ENCODE assay signal across 9 mouse cellular contexts in the genomic region with DNA sequence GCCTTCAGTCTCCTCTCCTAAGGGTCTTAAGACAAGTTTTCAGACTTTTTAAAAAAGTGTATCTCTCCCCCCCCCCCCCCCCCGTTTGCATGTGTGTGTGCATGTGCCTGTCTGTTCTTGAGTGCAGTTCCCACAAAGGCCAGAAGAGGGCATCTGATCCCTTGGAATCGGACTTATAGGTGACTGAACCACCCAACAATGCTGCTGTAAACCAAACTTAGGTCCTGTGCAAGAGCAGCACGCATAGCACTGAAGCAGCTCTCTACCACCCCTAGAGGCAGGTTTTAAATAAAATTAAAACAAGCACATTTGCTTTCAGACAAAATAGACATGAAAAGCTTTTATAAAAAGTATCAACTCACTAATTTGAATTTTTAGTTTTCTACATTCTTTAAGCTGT. TPM values are rescaled to one million over a fixed set of nuclear protein-coding genes. Genes with fewer than 3 reads are reported as not detected.
DNase-seq lines count a peak whose midpoint lies in the region; ATAC-seq and TF ChIP-seq lines count a peak whose summit lies in the region.
"Had no signal": no experiment of that assay in that cellular context is flagged by ENCODE, and none has a peak within 500 bp of the region (broad histone marks: within the 10 kb centered on the region; RNA-seq: fewer than 3 reads in every experiment).

No protein-coding gene starts in this region.

- H3K27ac ChIP-seq in kidney, embryonic 16.5 days (ENCODE audit: low read length): no peak overlapping the region
- H3K27ac ChIP-seq in CH12.LX (ENCODE audit: insufficient read depth, low read depth): no peak overlapping the region
- no peak overlapping the region for H3K27ac ChIP-seq in limb, embryonic 10.5 days
- H3K27ac ChIP-seq in testis, adult 2 months (ENCODE audit: control insufficient read depth, insufficient read depth, low read depth, low read length): no peak overlapping the region
- H3K27ac ChIP-seq in hindbrain, embryonic 14.5 days: no peak overlapping the region
- H3K27ac ChIP-seq: limb, embryonic 13.5 days had no signal

- in situ Hi-C loops in CH12.LX (cut with MboI; ENCODE audit: low pct_ligation_motif_present, low pct_unique_long_range_greater_than_20kb, low sequenced_read_pairs): loop anchor here (25.0 kb wide), 1 partner anchor 357 kb away; no protein-coding TSS in a partner anchor

- TF ChIP-seq EP300 in CH12.LX (IDR thresholded peaks at IDR 0.05; ENCODE audit: low read length): no peak

- no peaks in the 10 kb centered on the region for H3K79me2 ChIP-seq in CH12.LX (replicated peaks; ENCODE audit: control insufficient read depth, extremely low read depth, insufficient read depth, poor library complexity, severe bottlenecking)

- no peaks in the 10 kb centered on the region for H3K27me3 ChIP-seq in kidney, embryonic 16.5 days (ENCODE audit: insufficient read depth, low read length)
- H3K27me3 ChIP-seq in CH12.LX (replicated peaks): peaks cover 55% of the 10 kb centered on the region
- H3K27me3 ChIP-seq in limb, embryonic 10.5 days (ENCODE audit: low read depth, poor library complexity, severe bottlenecking): no peaks in the 10 kb centered on the region
- no peaks in the 10 kb centered on the region for H3K27me3 ChIP-seq in testis, adult 2 months (ENCODE audit: control insufficient read depth, insufficient read depth, low read length)
- H3K27me3 ChIP-seq in hindbrain, embryonic 14.5 days (ENCODE audit: control insufficient read depth, insufficient read depth, low read length): no peaks in the 10 kb centered on the region
- H3K27me3 ChIP-seq: limb, embryonic 13.5 days had no signal

- no peak overlapping the region for H3K4me2 ChIP-seq in kidney, embryonic 16.5 days (replicated peaks; ENCODE audit: low read depth, low read length)
- H3K4me2 ChIP-seq in CH12.LX (ENCODE audit: insufficient read depth, low read depth, poor library complexity, severe bottlenecking): no peak overlapping the region
- no peak overlapping the region for H3K4me2 ChIP-seq in hindbrain, embryonic 14.5 days (replicated peaks)
- H3K4me2 ChIP-seq: limb, embryonic 13.5 days had no signal

- TF ChIP-seq RAD21 in CH12.LX (IDR thresholded peaks at IDR 0.05; ENCODE audit: low read depth, low read length): peak; percentile 57

- no peaks in the 10 kb centered on the region for H3K9me3 ChIP-seq in kidney, embryonic 16.5 days (ENCODE audit: low read length)
- no peaks in the 10 kb centered on the region for H3K9me3 ChIP-seq in CH12.LX (replicated peaks; ENCODE audit: low read length)
- no peaks in the 10 kb centered on the region for H3K9me3 ChIP-seq in limb, embryonic 10.5 days (replicated peaks)
- no peaks in the 10 kb centered on the region for H3K9me3 ChIP-seq in hindbrain, embryonic 14.5 days (ENCODE audit: control insufficient read depth, low read length)

- H3K4me3 ChIP-seq in kidney, embryonic 16.5 days (ENCODE audit: low read length): no peak overlapping the region
- H3K4me3 ChIP-seq in CH12.LX (replicated peaks in 1 of 3; ENCODE audit: low read depth in 2 of 3, low read length in 2 of 3, poor library complexity in 1 of 3): no peak overlapping the region
- no peak overlapping the region for H3K4me3 ChIP-seq in limb, embryonic 10.5 days
- no peak overlapping the region for H3K4me3 ChIP-seq in testis, adult 2 months (ENCODE audit: control insufficient read depth, low read depth, low read length)
- H3K4me3 ChIP-seq in hindbrain, embryonic 14.5 days (replicated peaks; ENCODE audit: low read length): no peak overlapping the region
- H3K4me3 ChIP-seq: limb, embryonic 13.5 days had no signal

- DNase-seq in kidney, adult 18-20 months: peak; percentile 60
- DNase-seq in CH12.LX (ENCODE audit: extremely low read depth) (peak; percentile 57), WW6 (ENCODE audit: low read depth, low spot score) (peak; percentile 49)
- peak; percentile 64 for DNase-seq in embryo, embryonic 11 days
- peak; percentile 65 for DNase-seq in limb, embryonic 10.5 days (ENCODE audit: low spot score)
- no peak for DNase-seq in hindbrain, embryonic 14.5 days (ENCODE audit: low spot score)

- no peak for ATAC-seq in kidney, embryonic 16.5 days (ENCODE audit: low FRiP score, low TSS enrichment)
- ATAC-seq in hindbrain, embryonic 14.5 days (ENCODE audit: low FRiP score): no peak

- dilution Hi-C loops in CH12.LX (cut with MboI; ENCODE audit: extremely low pct_ligation_motif_present, extremely low pct_unique_long_range_greater_than_20kb, low sequenced_read_pairs): no loop called here

- H3K4me1 ChIP-seq in kidney, embryonic 16.5 days (ENCODE audit: insufficient read depth, low read length): peaks cover 10% of the 10 kb centered on the region
- H3K4me1 ChIP-seq in CH12.LX (ENCODE audit: control insufficient read depth in 1 of 2, insufficient read depth in 2 of 2): no peaks in the 10 kb centered on the region
- no peaks in the 10 kb centered on the region for H3K4me1 ChIP-seq in limb, embryonic 10.5 days
- H3K4me1 ChIP-seq in testis, adult 2 months (ENCODE audit: control insufficient read depth, insufficient read depth, low read length): no peaks in the 10 kb centered on the region; the same call in 1 of the 2 replicates
- 0 out of 2 replicates have a peak, but pooled peaks cover 6% of the 10 kb centered on the region for H3K4me1 ChIP-seq in hindbrain, embryonic 14.5 days (replicated peaks; ENCODE audit: control insufficient read depth, insufficient read depth, low read length)
- H3K4me1 ChIP-seq: limb, embryonic 13.5 days had no signal

- H3K36me3 ChIP-seq in kidney, embryonic 16.5 days (ENCODE audit: insufficient read depth, low read length): no peaks in the 10 kb centered on the region
- H3K36me3 ChIP-seq in CH12.LX (replicated peaks in 1 of 2; ENCODE audit: control insufficient read depth in 1 of 2, insufficient read depth in 1 of 2, low read length in 1 of 2): no peaks in the 10 kb centered on the region
- peaks cover 27% of the 10 kb centered on the region for H3K36me3 ChIP-seq in limb, embryonic 10.5 days
- no peaks in the 10 kb centered on the region for H3K36me3 ChIP-seq in testis, adult 2 months (ENCODE audit: control insufficient read depth, insufficient read depth, low read length)
- no peaks in the 10 kb centered on the region for H3K36me3 ChIP-seq in hindbrain, embryonic 14.5 days (replicated peaks; ENCODE audit: control insufficient read depth, insufficient read depth)

- peak; percentile 30 to 68; a peak in 3 of 4 replicates for TF ChIP-seq CTCF in CH12.LX (conservative IDR thresholded peaks at IDR 0.05 in 1 of 2, IDR thresholded peaks at IDR 0.05 in 1 of 2; ENCODE audit: low read depth in 2 of 2, low read length in 2 of 2)
- peak; percentile 50 for TF ChIP-seq CTCF in testis, adult 2 months (IDR thresholded peaks at IDR 0.05; ENCODE audit: control insufficient read depth, insufficient read depth, insufficient replicate concordance, low read depth, low read length)

- WGBS in kidney, embryonic 16.5 days: 37% methylated on average over 2 of the region's 3 CpGs
- 43% methylated on average over 3 of the region's 3 CpGs for WGBS in limb, embryonic 10.5 days
- 22% methylated on average over 3 of the region's 3 CpGs for WGBS in hindbrain, embryonic 14.5 days

- no peak for TF ChIP-seq POLR2A in CH12.LX (IDR thresholded peaks at IDR 0.05; ENCODE audit: low read depth, low read length)
- no peak for TF ChIP-seq POLR2A in testis, adult 2 months (IDR thresholded peaks at IDR 0.05; ENCODE audit: control insufficient read depth, low read depth, low read length)

- H3K9ac ChIP-seq in kidney, embryonic 16.5 days (replicated peaks; ENCODE audit: low read length): no peak overlapping the region
- no peak overlapping the region for H3K9ac ChIP-seq in CH12.LX (ENCODE audit: insufficient read depth, low read depth)
- no peak overlapping the region for H3K9ac ChIP-seq in hindbrain, embryonic 14.5 days
- H3K9ac ChIP-seq: limb, embryonic 13.5 days had no signal

TF ChIP-seq in CH12.LX, 34 proteins besides CTCF, POLR2A, EP300 and RAD21:
- TF ChIP-seq SMC3 (IDR thresholded peaks at IDR 0.05; ENCODE audit: low read depth, low read length): peak; percentile 43
- no peak for TF ChIP-seq NELFE (IDR thresholded peaks at IDR 0.05; ENCODE audit: low read depth, low read length)

RNA-seq across cellular contexts. Expression of gene Daam2, which starts 33.9 kb away (rescaled TPM):
- 6.7 and 8.1 TPM in 2 replicates for polyA plus RNA-seq in kidney, embryonic 16.5 days (2015; fragmentation: Nextera tagmentation; extraction: Ambion mirVana)
- total RNA-seq in CH12.LX (2012; rRNA removed) (0.04 TPM in 2 replicates), CH12.LX (2014; rRNA removed) (0.03 TPM in 1 of 2 replicates, not detected in the other)
- 0.33 and 0.41 TPM in 2 replicates for polyA plus RNA-seq in CH12.LX (2012; ENCODE audit: insufficient read length, low read depth)
- 8.2 and 10.7 TPM in 2 replicates for polyA plus RNA-seq in limb, embryonic 10.5 days (2016; fragmentation: Nextera tagmentation; extraction: Ambion mirVana)
- polyA plus RNA-seq in testis, adult 2 months (2012; rRNA removed): 27.7 and 33.5 TPM in 2 replicates
- 3.1 and 3.2 TPM in 2 replicates for polyA plus RNA-seq in hindbrain, embryonic 14.5 days (2014; fragmentation: Nextera tagmentation; extraction: Ambion mirVana)
